Mouse (Mus musculus): ENCODE measurements around the gene Fmo1. TPM values are rescaled to one million over a fixed set of nuclear protein-coding genes. Genes with fewer than 3 reads are reported as not detected.

Fmo1 gene
- polyA plus RNA-seq, 1 experiment from 2014 or later: 62.1 TPM

DNA sequence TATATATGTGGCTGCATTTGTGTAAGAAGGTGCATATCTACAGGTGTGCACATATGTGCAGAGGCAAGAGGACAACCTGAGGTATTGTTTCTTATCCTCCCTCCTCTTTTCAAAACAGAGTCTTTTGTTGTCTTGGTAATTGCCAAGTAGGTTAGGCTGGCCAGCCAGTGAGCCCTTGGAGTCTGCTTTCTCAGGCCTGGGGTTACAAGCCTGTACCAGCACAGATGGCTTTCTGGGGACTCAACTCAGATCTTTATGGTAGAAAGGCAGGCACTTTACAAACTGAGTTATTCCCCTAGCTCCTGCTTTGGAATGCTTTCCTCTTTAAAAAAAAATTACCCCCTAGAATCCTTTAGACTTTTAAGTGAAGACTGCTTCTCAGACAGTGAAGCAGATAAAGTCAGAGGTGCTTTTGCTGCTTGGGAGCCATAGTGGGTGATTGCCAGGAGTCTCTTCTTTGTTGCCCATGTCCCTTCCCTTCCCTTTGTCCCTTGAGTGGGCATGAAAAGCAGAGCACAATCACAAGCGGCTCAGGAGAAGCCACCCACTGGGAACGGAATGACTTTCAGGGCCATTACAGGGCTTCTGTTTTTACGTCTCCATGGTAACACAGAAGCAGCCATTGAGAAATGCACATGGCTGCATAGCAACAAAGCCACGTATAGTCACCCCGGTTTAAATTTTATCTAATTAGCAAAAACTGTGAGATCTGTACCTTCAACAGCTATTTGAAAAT lies 34.4 kb downstream of the Fmo1 start:
- peak; percentile 74; the same call in 1 of the 2 replicates for ATAC-seq (ENCODE audit: low read depth)
- H3K36me3 ChIP-seq (ENCODE audit: control insufficient read depth, insufficient read depth, low read length): no peaks in the 10 kb centered on the region
- no peak overlapping the region for H3K9ac ChIP-seq (ENCODE audit: low read depth, low read length)
- no peak overlapping the region for H3K4me3 ChIP-seq (ENCODE audit: low read depth, low read length)
- no peaks in the 10 kb centered on the region for H3K9me3 ChIP-seq (ENCODE audit: control insufficient read depth, low read length)
- no peak overlapping the region for H3K27ac ChIP-seq (replicated peaks; ENCODE audit: low read depth, low read length)
- H3K4me1 ChIP-seq (ENCODE audit: control insufficient read depth, insufficient read depth, low read length): no peaks in the 10 kb centered on the region
- 5% methylated on average over 5 of the region's 5 CpGs for WGBS
- peak; percentile 49 for DNase-seq (ENCODE audit: low spot score)
- no peaks in the 10 kb centered on the region for H3K27me3 ChIP-seq (replicated peaks; ENCODE audit: control insufficient read depth, insufficient read depth, low read length)
- no peak overlapping the region for H3K4me2 ChIP-seq (ENCODE audit: low read depth, low read length)

DNA sequence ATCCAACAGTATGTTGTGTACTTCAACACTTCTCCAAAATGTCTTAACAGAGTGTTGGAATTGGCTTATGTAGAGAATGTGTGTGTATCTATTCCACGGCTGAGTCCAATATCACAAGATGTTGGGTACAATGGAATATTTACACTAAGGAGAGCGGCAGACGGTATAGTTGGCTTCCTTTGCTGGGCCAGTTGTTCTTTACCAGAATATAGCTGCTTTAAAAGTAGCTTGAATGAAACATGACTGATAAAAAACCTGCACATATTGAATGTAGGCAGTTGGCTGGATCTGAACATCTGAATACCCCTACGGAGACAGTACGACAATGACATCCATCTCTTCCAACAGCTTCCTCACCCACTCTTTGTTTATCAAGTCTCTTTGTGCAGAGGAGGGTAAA lies 47.1 kb downstream of the Fmo1 start:
- Histone ChIP-seq H3K27ac (replicated peaks; ENCODE audit: low read depth, low read length) (no peak overlapping the region), H3K9me3 (ENCODE audit: control insufficient read depth, low read length) (no peaks in the 10 kb centered on the region), H3K4me2 (ENCODE audit: low read depth, low read length) (no peak overlapping the region), H3K4me3 (ENCODE audit: low read depth, low read length) (no peak overlapping the region), H3K36me3 (ENCODE audit: control insufficient read depth, insufficient read depth, low read length) (no peaks in the 10 kb centered on the region), H3K27me3 (replicated peaks; ENCODE audit: control insufficient read depth, insufficient read depth, low read length) (no peaks in the 10 kb centered on the region), H3K9ac (ENCODE audit: low read depth, low read length) (no peak overlapping the region), H3K4me1 (ENCODE audit: control insufficient read depth, insufficient read depth, low read length) (no peaks in the 10 kb centered on the region)
- WGBS: 92% methylated on average over 5 of the region's 5 CpGs
- ATAC-seq (ENCODE audit: low read depth): no peak
- no peak for DNase-seq (ENCODE audit: low spot score)

DNA sequence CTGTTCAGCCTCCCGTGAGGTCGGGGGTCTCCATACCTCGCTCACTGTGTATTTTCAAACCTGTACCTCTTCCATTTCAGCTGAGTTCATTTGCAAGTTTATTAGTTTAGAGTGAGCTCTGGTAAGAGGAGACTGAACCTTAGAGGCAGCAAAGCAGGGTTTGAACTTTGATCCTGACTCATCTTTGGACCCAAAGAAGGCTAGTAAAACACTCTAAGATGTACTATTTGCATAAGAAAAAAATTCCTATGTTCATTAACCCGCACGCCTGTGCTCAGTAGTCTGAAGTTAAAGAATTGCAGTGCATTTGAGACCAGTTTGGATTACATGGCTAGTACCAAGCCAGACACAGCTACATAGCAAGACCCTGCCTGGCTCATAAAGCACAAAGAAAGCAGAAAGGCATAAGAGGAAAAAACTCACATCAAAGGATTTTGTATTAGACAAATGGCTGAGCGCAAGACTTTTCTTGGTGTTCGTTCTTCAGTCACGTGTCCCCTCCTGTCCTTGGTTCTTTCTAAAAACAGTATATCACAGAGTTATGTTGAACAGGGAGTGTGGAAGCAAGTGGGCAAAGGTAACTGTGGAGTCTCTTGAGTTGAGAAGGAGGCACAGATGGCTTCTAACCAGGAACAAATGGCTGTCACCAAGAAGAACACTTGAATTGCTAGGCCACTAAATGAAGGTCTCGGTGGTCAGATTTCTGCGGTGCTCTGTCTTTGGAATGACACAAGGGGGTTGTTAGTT lies 50.9 kb downstream of the Fmo1 start:
- no peak for ATAC-seq (ENCODE audit: low read depth)
- WGBS: 71% methylated on average over 10 of the region's 10 CpGs
- H3K27ac ChIP-seq (replicated peaks; ENCODE audit: low read depth, low read length): no peak overlapping the region

DNA sequence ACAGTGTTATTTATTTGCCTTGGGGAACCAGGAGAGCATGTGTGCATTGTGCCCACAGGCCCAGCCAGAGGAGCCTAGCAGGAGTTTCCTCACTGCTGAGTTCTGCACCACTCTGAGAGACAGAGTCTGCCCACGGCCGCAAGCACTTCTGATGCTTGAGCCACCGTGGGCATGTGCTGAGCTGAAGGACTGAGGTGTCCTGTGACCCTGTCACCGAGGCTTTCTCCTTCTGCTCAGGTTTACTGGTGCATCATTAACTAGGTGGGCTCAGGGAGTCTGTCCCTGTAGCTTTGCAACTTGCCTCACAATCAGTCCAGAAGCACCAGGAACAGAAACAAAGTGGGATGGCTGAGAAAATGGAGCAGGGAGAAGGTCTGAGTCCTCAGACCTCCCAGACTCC lies 51.5 kb downstream of the Fmo1 start:
- Histone ChIP-seq H3K36me3 (ENCODE audit: control insufficient read depth, insufficient read depth, low read length) (no peaks in the 10 kb centered on the region), H3K27me3 (replicated peaks; ENCODE audit: control insufficient read depth, insufficient read depth, low read length) (no peaks in the 10 kb centered on the region), H3K4me3 (ENCODE audit: low read depth, low read length) (no peak overlapping the region), H3K9ac (ENCODE audit: low read depth, low read length) (no peak overlapping the region), H3K9me3 (ENCODE audit: control insufficient read depth, low read length) (no peaks in the 10 kb centered on the region), H3K4me1 (ENCODE audit: control insufficient read depth, insufficient read depth, low read length) (no peaks in the 10 kb centered on the region), H3K27ac (replicated peaks; ENCODE audit: low read depth, low read length) (no peak overlapping the region), H3K4me2 (ENCODE audit: low read depth, low read length) (no peak overlapping the region)
- no peak for ATAC-seq (ENCODE audit: low read depth)
- 69% methylated on average over 4 of the region's 4 CpGs for WGBS
- no peak for DNase-seq (ENCODE audit: low spot score)

More for the DNA sequence above, 50.9 kb downstream of the Fmo1 start:
- H3K27me3 ChIP-seq (replicated peaks; ENCODE audit: control insufficient read depth, insufficient read depth, low read length): no peaks in the 10 kb centered on the region
- H3K4me3 ChIP-seq (ENCODE audit: low read depth, low read length): no peak overlapping the region
- H3K9ac ChIP-seq (ENCODE audit: low read depth, low read length): no peak overlapping the region
- H3K36me3 ChIP-seq (ENCODE audit: control insufficient read depth, insufficient read depth, low read length): no peaks in the 10 kb centered on the region
- H3K4me2 ChIP-seq (ENCODE audit: low read depth, low read length): no peak overlapping the region
- no peaks in the 10 kb centered on the region for H3K9me3 ChIP-seq (ENCODE audit: control insufficient read depth, low read length)
- H3K4me1 ChIP-seq (ENCODE audit: control insufficient read depth, insufficient read depth, low read length): no peaks in the 10 kb centered on the region
- DNase-seq (ENCODE audit: low spot score): no peak

DNA sequence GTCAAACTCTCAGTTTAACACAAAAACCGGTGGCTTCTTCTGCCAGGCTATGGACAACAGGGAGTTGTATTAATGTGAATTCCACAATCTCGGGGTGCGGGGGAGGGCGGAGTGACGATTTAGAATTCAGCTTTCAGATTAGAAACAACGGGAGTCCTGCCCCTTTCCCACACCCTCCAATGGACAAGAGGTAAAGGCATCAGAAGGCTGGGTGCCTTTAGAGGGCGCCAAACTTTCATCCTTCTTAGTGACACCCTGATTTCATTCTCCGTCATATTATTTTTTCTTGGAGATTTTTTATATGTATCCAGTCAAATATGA lies 52.6 kb downstream of the Fmo1 start, which contains the start of gene Fmo4:
Gene Fmo4, minus strand, starts transcription at position 137 of the 321 bp plus-strand sequence.
- no peak within 1 kb of the TSS for H3K27ac ChIP-seq (replicated peaks; ENCODE audit: low read depth, low read length)
- H3K9me3 ChIP-seq (ENCODE audit: control insufficient read depth, low read length): no peaks in the 10 kb centered on the region
- no peaks in the 10 kb centered on the region for H3K27me3 ChIP-seq (replicated peaks; ENCODE audit: control insufficient read depth, insufficient read depth, low read length)
- H3K4me1 ChIP-seq (ENCODE audit: control insufficient read depth, insufficient read depth, low read length): no peaks in the 10 kb centered on the region
- H3K9ac ChIP-seq (ENCODE audit: low read depth, low read length): no peak within 1 kb of the TSS
- WGBS: 49% methylated on average over 8 of the region's 8 CpGs
- H3K4me3 ChIP-seq (ENCODE audit: low read depth, low read length): no peak within 1 kb of the TSS
- H3K4me2 ChIP-seq (ENCODE audit: low read depth, low read length): no peak within 1 kb of the TSS
- peak; percentile 54 for DNase-seq (ENCODE audit: low spot score)
- no peak for ATAC-seq (ENCODE audit: low read depth)
- H3K36me3 ChIP-seq (ENCODE audit: control insufficient read depth, insufficient read depth, low read length): no peaks in the 10 kb centered on the region

DNA sequence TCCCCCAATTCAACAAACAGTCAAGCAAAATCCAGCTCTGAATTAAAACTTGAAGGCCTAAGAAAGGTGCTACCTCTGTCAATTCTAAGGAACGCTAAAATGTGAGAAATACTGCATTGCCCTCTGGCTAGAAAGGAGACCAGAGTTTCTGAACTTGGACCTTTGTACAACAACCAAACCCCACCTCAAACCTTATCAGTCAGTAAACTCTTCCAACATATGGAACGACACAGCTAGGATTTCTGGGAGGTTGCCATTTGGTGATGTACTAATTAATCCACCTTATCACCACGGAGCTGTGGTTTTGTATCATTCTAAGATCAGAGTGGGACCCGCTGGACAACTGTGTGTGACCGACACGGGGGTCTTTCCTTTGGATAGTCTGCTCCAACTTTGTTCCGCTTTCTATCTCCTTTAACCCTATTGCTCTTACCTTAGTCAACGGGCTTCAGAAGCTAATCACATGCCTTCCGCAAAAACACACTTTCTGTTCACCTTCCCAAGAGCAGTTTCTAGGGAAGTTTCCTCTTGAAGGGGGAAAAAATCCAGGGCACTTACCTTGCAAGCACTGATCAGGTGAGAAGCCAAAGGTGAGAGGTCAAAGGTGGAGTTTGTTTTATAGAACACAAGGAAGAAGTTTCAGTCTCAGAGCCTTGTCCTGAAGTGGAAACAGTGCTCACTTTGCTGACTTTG lies 53.1 kb downstream of the Fmo1 start:
- no peak overlapping the region for H3K4me2 ChIP-seq (ENCODE audit: low read depth, low read length)

DNA sequence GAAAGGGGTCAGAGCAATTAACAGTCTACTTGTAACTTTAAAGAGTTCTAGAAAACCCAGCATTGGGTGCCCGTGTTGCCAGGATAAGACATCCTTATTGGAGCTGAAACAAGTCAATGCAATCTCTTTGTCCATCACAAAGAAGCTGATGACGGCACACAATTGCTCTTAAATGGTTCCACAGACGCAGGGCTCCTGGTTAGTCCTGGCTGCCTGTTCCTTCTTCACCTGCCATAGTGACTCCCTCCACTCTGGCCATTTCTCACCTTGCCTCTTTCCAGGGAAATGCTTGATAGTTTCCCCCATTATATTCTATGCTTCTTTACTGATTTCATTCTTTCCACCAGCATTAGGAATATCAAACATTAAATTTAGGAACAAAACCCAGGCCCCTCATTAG lies 57.9 kb downstream of the Fmo1 start:
- no peak overlapping the region for H3K27ac ChIP-seq (replicated peaks; ENCODE audit: low read depth, low read length)

More for the DNA sequence above, 53.1 kb downstream of the Fmo1 start:
- Histone ChIP-seq H3K27ac (replicated peaks; ENCODE audit: low read depth, low read length) (no peak overlapping the region), H3K27me3 (replicated peaks; ENCODE audit: control insufficient read depth, insufficient read depth, low read length) (no peaks in the 10 kb centered on the region), H3K36me3 (ENCODE audit: control insufficient read depth, insufficient read depth, low read length) (no peaks in the 10 kb centered on the region), H3K9ac (ENCODE audit: low read depth, low read length) (no peak overlapping the region), H3K9me3 (ENCODE audit: control insufficient read depth, low read length) (no peaks in the 10 kb centered on the region), H3K4me3 (ENCODE audit: low read depth, low read length) (no peak overlapping the region), H3K4me1 (ENCODE audit: control insufficient read depth, insufficient read depth, low read length) (no peaks in the 10 kb centered on the region)
- WGBS: 88% methylated on average over 9 of the region's 9 CpGs
- no peak for DNase-seq (ENCODE audit: low spot score)
- ATAC-seq (ENCODE audit: low read depth): no peak

DNA sequence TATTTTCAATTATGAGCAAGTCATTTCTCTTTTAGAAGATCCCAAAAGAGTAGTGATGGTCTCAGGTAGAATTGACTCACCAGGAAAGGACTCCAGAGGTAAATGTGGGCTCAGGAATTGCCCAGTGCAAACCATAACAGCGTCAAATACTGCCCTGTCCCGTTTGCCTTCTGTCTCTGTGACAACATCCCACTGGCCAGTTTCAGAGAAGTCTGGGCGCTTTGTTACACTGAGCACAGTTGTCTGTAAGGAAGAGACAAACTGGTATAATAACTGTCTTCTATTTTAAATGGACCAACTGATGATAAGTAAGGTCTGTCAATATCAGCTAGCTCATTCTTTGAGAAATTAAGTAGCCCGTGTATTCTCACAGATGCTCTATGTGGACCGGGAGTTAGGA lies 59.0 kb downstream of the Fmo1 start:
- no peak overlapping the region for H3K9ac ChIP-seq (ENCODE audit: low read depth, low read length)
- no peaks in the 10 kb centered on the region for H3K9me3 ChIP-seq (ENCODE audit: control insufficient read depth, low read length)
- H3K36me3 ChIP-seq (ENCODE audit: control insufficient read depth, insufficient read depth, low read length): no peaks in the 10 kb centered on the region
- DNase-seq (ENCODE audit: low spot score) (no peak), ATAC-seq (ENCODE audit: low read depth) (no peak)
- H3K4me3 ChIP-seq (ENCODE audit: low read depth, low read length): no peak overlapping the region
- H3K27me3 ChIP-seq (replicated peaks; ENCODE audit: control insufficient read depth, insufficient read depth, low read length): no peaks in the 10 kb centered on the region
- H3K4me2 ChIP-seq (ENCODE audit: low read depth, low read length): no peak overlapping the region
- H3K4me1 ChIP-seq (ENCODE audit: control insufficient read depth, insufficient read depth, low read length): no peaks in the 10 kb centered on the region
- no peak overlapping the region for H3K27ac ChIP-seq (replicated peaks; ENCODE audit: low read depth, low read length)
- 85% methylated on average over 5 of the region's 5 CpGs for WGBS

More for the DNA sequence above, 57.9 kb downstream of the Fmo1 start:
- no peak for ATAC-seq (ENCODE audit: low read depth)
- Histone ChIP-seq H3K9ac (ENCODE audit: low read depth, low read length) (no peak overlapping the region), H3K9me3 (ENCODE audit: control insufficient read depth, low read length) (no peaks in the 10 kb centered on the region), H3K4me3 (ENCODE audit: low read depth, low read length) (no peak overlapping the region), H3K4me2 (ENCODE audit: low read depth, low read length) (no peak overlapping the region), H3K27me3 (replicated peaks; ENCODE audit: control insufficient read depth, insufficient read depth, low read length) (no peaks in the 10 kb centered on the region), H3K36me3 (ENCODE audit: control insufficient read depth, insufficient read depth, low read length) (no peaks in the 10 kb centered on the region), H3K4me1 (ENCODE audit: control insufficient read depth, insufficient read depth, low read length) (no peaks in the 10 kb centered on the region)
- DNase-seq (ENCODE audit: low spot score): no peak
- WGBS: 80% methylated on average over 3 of the region's 3 CpGs
